Mouse (Mus musculus): ENCODE results near the gene Dapk3. TPM values are rescaled to one million over a fixed set of nuclear protein-coding genes. Genes with fewer than 3 reads are reported as not detected.

Dapk3 gene
- polyA plus RNA-seq, 1 experiment from 2014 or later, result 52.7 TPM

DNA sequence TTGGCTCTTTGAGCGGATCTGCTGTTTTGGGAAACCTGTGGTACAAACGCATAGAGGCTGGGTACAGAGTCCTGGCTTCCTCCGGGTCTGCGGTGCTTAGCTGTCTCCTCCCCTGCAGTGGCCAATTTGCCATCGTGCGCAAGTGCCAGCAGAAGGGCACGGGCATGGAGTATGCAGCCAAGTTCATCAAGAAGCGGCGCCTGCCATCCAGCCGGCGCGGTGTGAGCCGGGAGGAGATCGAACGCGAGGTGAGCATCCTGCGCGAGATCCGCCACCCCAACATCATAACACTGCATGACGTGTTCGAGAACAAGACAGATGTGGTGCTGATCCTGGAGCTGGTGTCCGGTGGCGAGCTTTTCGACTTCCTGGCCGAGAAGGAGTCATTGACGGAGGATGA is 7.0 kb downstream of the Dapk3 start:
- Histone ChIP-seq H3K36me3 (peaks cover 55% of the 10 kb centered on the region), H3K4me1 (peaks cover 40% of the 10 kb centered on the region), H3K4me3 (no peak overlapping the region), H3K9me3 (replicated peaks) (no peaks in the 10 kb centered on the region), H3K27me3 (ENCODE audit: low read depth, poor library complexity, severe bottlenecking) (peaks cover 21% of the 10 kb centered on the region), H3K27ac (replicated peaks) (no peak overlapping the region)
- WGBS, result 75% methylated on average over 26 of the region's 26 CpGs
- DNase-seq (ENCODE audit: low spot score), result no peak

DNA sequence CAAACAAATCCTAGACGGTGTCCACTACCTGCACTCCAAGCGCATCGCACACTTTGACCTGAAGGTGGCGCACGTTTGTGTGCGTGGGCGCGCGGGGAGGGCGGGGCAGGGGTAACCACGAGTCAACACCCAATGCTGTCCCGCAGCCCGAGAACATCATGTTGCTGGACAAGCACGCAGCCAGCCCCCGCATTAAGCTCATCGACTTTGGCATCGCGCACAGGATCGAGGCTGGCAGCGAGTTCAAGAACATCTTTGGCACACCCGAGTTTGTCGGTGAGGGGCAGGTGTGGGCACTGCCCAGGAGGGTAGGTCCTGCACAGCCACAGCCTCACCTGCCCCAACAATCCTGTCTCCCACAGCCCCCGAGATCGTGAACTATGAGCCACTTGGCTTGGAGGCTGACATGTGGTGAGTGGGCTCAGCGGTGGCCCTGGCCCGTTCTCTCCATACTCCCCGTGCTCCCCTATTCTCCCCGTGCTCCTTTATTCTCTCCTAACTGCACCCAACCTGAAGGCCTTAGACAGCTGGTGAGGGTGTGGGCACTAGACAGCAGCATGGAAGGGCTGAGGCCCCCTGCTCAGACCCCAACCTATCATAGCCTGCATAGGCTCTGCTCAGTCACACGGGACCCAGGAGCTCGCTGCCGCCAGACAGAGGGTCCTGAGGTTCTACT is 7.6 kb downstream of the Dapk3 start:
- Histone ChIP-seq H3K27ac (replicated peaks) (no peak overlapping the region), H3K9me3 (replicated peaks) (no peaks in the 10 kb centered on the region), H3K4me1 (peaks cover 39% of the 10 kb centered on the region), H3K36me3 (peaks cover 50% of the 10 kb centered on the region), H3K27me3 (ENCODE audit: low read depth, poor library complexity, severe bottlenecking) (peaks cover 27% of the 10 kb centered on the region), H3K4me3 (no peak overlapping the region)
- WGBS, result 70% methylated on average over 31 of the region's 31 CpGs
- peak; percentile 47 for DNase-seq (ENCODE audit: low spot score)

DNA sequence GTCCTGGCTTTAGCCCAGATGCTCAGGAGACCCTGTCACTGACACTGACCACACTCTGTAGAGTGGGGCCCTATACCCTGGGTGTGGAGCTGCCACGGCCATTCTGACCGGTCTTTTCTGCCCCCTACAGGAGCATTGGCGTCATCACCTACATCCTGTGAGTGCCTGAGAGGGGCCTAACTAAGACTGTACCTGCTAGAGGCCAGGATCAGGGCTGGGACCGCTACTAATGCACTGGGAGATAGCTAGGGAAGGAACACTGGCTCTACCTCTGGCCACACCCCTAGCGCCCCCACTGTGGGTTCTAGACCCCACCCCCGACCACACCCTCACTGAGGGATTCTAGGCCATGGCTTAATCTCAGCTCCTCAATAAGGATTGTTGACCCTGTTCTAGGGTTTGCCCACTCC is 8.1 kb downstream of the Dapk3 start:
- WGBS, result 78% methylated on average over 6 of the region's 6 CpGs
- Histone ChIP-seq H3K4me3 (no peak overlapping the region), H3K4me1 (peaks cover 39% of the 10 kb centered on the region), H3K36me3 (peaks cover 45% of the 10 kb centered on the region), H3K27ac (replicated peaks) (no peak overlapping the region), H3K27me3 (ENCODE audit: low read depth, poor library complexity, severe bottlenecking) (peaks cover 32% of the 10 kb centered on the region), H3K9me3 (replicated peaks) (no peaks in the 10 kb centered on the region)
- no peak for DNase-seq (ENCODE audit: low spot score)

DNA sequence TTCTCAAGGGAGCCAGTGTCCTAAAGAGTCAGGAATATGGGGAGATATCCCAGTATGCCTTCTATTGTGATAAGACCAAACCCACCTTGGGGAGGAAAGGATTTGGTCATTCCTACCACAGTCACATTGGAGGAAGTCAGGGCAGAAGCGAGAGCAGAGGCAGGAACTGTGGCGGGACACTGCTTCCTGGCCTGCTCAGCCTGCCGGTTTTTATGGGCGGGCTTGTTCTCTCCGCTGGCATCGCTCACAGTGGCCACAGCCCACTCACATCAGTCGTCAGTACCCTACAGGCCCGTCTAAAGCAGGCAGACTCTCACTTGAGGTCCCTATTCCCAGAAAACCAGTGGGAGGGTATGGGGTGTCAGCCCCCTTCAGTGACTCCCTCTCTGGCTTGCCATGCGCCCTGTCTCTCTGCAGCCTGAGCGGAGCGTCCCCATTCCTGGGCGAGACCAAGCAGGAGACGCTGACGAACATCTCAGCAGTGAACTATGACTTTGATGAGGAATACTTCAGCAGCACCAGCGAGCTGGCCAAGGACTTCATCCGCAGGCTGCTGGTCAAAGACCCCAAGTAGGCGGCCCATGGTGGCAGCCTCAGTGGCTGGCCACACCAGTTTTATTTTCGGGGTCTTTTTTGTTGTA is 8.7 kb downstream of the Dapk3 start:
- Histone ChIP-seq H3K36me3 (peaks cover 42% of the 10 kb centered on the region), H3K27me3 (ENCODE audit: low read depth, poor library complexity, severe bottlenecking) (peaks cover 38% of the 10 kb centered on the region), H3K4me1 (peaks cover 39% of the 10 kb centered on the region), H3K27ac (replicated peaks) (peak overlapping the region; percentile 93; the same call in 1 of the 2 replicates), H3K4me3 (peak overlapping the region; percentile 77), H3K9me3 (replicated peaks) (no peaks in the 10 kb centered on the region)
- DNase-seq (ENCODE audit: low spot score), result no peak
- WGBS, result 93% methylated on average over 18 of the region's 18 CpGs

DNA sequence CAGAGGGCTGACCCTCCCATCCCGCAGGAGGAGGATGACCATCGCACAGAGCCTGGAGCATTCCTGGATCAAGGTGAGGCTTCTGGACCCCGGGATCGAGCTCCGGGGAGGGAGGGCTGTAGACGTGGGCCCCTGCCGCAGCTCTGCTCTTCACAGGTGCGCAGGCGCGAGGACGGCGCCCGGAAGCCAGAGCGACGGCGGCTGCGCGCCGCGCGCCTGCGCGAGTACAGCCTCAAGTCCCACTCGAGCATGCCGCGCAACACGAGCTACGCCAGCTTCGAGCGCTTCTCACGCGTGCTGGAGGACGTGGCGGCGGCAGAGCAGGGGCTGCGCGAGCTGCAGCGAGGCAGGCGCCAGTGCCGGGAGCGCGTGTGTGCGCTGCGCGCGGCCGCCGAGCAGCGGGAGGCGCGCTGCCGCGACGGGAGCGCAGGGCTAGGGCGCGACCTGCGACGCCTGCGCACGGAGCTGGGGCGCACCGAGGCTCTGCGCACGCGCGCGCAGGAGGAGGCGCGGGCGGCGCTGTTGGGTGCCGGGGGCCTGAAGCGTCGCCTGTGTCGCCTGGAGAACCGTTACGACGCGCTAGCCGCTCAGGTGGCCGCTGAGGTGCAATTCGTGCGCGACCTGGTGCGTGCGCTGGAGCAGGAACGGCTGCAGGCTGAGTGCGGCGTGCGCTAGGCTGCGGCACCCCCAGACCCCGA is 9.6 kb downstream of the Dapk3 start:
- peak; percentile 79 for DNase-seq (ENCODE audit: low spot score)
- H3K9me3 ChIP-seq (replicated peaks), result no peaks in the 10 kb centered on the region
- peaks cover 39% of the 10 kb centered on the region for H3K4me1 ChIP-seq
- peaks cover 47% of the 10 kb centered on the region for H3K27me3 ChIP-seq (ENCODE audit: low read depth, poor library complexity, severe bottlenecking)
- H3K4me3 ChIP-seq, result peak overlapping the region; percentile 77
- H3K36me3 ChIP-seq, result peaks cover 33% of the 10 kb centered on the region
- under 1% methylated on average over 91 of the region's 93 CpGs for WGBS
- H3K27ac ChIP-seq (replicated peaks), result peak overlapping the region; percentile 93

DNA sequence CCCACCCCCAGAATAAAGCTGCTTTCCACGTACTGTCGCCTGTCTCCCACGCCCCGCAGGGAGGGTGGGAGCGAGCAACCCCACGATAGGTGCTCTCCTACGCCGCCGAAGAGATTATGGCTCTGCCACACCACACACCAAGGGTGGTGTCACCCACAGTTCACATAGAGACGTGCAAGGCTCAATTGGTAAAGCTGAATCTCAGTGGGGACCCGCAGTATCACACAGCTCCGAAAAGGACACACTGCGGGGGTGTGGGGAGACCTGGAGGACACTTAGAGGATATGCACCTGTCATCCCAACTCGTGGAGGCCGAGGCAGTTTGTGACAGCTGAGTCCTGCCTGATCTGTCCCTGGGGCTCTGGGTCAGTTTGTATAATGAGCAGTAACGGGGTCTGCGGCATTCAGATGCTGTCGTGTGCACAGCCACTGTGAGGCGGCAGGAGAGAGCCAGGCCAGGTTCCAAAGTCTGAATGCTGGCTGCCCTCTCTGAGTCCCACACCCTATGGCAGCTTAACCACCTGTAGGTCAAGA is 10.2 kb downstream of the Dapk3 start:
- peak; percentile 50 for DNase-seq (ENCODE audit: low spot score)
- peak overlapping the region; percentile 93 for H3K27ac ChIP-seq (replicated peaks)
- peak overlapping the region; percentile 77 for H3K4me3 ChIP-seq
- peaks cover 39% of the 10 kb centered on the region for H3K4me1 ChIP-seq
- 5% methylated on average over 19 of the region's 19 CpGs for WGBS
- peaks cover 50% of the 10 kb centered on the region for H3K27me3 ChIP-seq (ENCODE audit: low read depth, poor library complexity, severe bottlenecking)
- H3K36me3 ChIP-seq, result peaks cover 28% of the 10 kb centered on the region
- H3K9me3 ChIP-seq (replicated peaks), result no peaks in the 10 kb centered on the region

DNA sequence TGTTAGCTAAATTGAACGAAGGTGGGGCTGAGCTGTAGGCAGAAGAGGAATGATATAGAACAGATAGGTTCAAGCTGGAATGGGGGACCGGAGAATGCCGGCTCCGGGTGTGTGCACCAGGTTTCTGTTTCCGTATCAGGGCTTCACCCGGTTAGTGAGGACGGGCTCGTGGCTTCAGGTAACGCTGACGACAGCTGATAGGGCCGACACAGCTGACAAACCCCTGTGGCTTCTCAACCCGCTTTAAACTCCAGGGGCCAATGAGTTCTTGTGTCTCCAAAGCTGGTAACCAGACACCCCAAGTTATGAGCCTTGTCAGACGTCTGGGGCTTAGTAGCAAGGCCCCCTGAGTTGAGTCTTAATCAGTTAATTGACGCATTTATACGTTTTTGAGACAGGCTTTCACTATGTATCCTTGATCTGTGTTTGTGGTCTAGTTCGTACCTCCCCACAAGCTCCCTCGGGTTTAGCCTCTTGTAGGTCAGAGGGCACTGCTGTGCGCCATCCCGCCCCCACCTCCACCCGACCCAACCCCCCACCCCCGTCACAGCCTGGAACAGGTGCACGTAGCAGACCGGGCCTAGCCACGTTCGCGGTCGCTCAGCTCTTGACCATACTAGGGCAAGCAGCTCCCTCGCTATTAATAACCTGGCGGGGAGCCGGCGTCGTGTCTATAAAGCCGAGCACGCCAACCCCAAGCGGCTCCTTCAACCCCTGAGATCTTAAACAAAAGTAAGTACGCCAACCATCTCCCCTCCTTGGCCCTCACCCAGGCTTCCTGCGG is 11.4 kb downstream of the Dapk3 start:
- peaks cover 56% of the 10 kb centered on the region for H3K27me3 ChIP-seq (ENCODE audit: low read depth, poor library complexity, severe bottlenecking)
- peaks cover 22% of the 10 kb centered on the region for H3K36me3 ChIP-seq
- H3K4me3 ChIP-seq, result peak overlapping the region; percentile 15; the same call in 1 of the 2 replicates

DNA sequence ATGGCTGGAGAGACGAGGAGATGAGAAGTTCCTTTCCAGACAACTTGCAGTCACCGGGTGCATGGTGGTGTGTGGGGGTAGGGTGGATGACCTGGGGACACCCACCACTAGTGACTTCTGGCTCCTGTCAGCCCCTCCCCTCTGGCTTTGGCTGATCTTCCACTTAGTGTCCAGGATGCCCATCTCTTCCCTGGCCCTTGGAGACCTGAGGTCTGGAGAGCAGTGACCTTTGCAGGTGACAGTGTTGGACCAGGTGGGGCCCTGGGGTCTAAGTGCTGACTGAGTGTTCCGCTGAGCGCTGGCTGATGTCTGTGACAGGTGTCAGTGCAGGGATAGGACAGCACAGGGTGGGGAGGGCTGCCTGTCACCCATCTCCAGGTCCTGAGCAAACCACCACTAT is 12.5 kb downstream of the Dapk3 start:
- peaks cover 38% of the 10 kb centered on the region for H3K4me1 ChIP-seq
- DNase-seq (ENCODE audit: low spot score), result no peak
- no peaks in the 10 kb centered on the region for H3K9me3 ChIP-seq (replicated peaks)
- peaks cover 67% of the 10 kb centered on the region for H3K27me3 ChIP-seq (ENCODE audit: low read depth, poor library complexity, severe bottlenecking)
- 0 out of 2 replicates have a peak overlapping the region, but pooled peaks have one; percentile 4 for H3K4me3 ChIP-seq
- WGBS, result 71% methylated on average over 4 of the region's 4 CpGs
- H3K27ac ChIP-seq (replicated peaks), result no peak overlapping the region
- H3K36me3 ChIP-seq, result peaks cover 14% of the 10 kb centered on the region

More for the DNA sequence above, 11.4 kb downstream of the Dapk3 start:
- no peak for DNase-seq (ENCODE audit: low spot score)
- WGBS, result 20% methylated on average over 37 of the region's 37 CpGs
- peaks cover 39% of the 10 kb centered on the region for H3K4me1 ChIP-seq
- no peaks in the 10 kb centered on the region for H3K9me3 ChIP-seq (replicated peaks)
- H3K27ac ChIP-seq (replicated peaks), result no peak overlapping the region

DNA sequence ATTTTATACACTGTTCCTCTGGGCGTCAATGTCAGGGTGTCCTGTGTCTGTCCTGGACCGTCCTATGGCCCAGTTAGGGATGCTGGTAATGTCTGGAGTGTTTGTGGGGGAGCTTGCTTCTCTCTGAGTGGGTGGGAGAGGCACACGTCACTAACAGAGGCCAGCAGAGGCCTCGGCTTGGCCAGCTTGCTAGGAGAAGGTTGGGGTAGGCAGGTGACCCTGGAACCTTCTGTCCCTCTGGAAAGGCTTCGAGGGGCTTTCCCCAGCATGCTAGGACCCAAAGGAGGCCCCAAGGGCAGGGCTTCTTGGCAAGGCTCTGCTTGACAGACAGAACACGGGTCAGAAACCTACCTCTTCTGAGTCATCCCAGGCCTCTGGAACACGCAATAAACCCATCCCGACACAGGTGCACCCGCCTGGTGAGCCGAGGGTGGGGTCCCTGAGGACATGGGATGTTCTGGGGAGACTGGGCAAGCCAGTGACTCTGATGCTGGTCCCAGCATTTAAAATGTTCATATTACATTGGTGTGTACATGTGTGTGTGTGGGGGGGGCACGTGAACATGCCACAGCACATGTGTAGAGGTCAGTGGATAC is 13.8 kb downstream of the Dapk3 start:
- H3K36me3 ChIP-seq, result peaks cover under 1% of the 10 kb centered on the region; the same call in 1 of the 2 replicates
- no peak overlapping the region for H3K27ac ChIP-seq (replicated peaks)
- H3K4me3 ChIP-seq, result no peak overlapping the region
- DNase-seq (ENCODE audit: low spot score), result no peak
- H3K9me3 ChIP-seq (replicated peaks), result no peaks in the 10 kb centered on the region
- 68% methylated on average over 11 of the region's 11 CpGs for WGBS
- peaks cover 69% of the 10 kb centered on the region for H3K27me3 ChIP-seq (ENCODE audit: low read depth, poor library complexity, severe bottlenecking)
- peaks cover 31% of the 10 kb centered on the region for H3K4me1 ChIP-seq

DNA sequence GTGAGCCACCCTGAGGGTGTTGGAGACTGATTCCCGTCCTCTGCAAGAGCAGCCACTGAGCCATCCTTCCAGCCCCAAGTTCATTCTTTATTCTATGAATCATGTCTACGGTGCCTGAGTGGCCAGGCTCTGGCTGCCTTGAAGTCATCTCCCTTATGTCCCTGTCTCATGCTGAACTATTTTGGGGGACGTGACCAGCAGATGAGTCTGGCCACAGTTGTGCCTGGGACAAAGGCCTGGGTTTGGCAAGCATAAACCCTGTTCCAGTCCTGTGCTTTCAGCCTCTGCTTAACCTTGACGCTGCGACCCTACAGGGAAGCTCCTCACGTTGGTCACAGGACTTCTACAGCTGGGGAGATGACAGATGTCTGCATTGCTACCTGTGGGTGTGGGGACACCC is 14.5 kb downstream of the Dapk3 start:
- no peaks in the 10 kb centered on the region for H3K9me3 ChIP-seq (replicated peaks)
- peaks cover 27% of the 10 kb centered on the region for H3K4me1 ChIP-seq
- H3K4me3 ChIP-seq, result no peak overlapping the region
- H3K27me3 ChIP-seq (ENCODE audit: low read depth, poor library complexity, severe bottlenecking), result peaks cover 69% of the 10 kb centered on the region
- no peaks in the 10 kb centered on the region for H3K36me3 ChIP-seq
- DNase-seq (ENCODE audit: low spot score), result no peak
- no peak overlapping the region for H3K27ac ChIP-seq (replicated peaks)
- 58% methylated on average over 6 of the region's 6 CpGs for WGBS

DNA sequence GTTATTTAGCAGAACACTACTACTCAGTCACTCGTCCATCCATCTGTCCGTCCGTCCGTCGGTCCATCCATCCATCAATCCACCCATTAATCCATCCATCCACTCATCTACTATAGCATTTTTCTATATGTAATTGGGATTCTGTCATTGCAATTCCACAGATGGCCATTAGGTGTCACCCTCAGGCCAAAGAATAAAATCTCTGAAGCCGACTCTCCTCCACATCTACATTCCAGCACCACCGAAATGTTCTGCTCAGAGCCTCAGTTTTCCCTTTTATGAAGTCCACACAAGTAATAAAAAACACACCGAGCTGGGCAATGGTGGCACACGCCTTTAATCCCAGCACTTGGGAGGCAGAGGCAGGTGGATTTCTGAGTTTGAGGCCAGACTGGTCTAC is 15.4 kb downstream of the Dapk3 start:
- 4% methylated on average over 9 of the region's 9 CpGs for WGBS
- H3K4me3 ChIP-seq, result no peak overlapping the region
- H3K9me3 ChIP-seq (replicated peaks), result no peaks in the 10 kb centered on the region
- peaks cover 63% of the 10 kb centered on the region for H3K27me3 ChIP-seq (ENCODE audit: low read depth, poor library complexity, severe bottlenecking)
- H3K4me1 ChIP-seq, result peaks cover 18% of the 10 kb centered on the region
- no peak overlapping the region for H3K27ac ChIP-seq (replicated peaks)
- no peaks in the 10 kb centered on the region for H3K36me3 ChIP-seq
- peak; percentile 69 for DNase-seq (ENCODE audit: low spot score)

DNA sequence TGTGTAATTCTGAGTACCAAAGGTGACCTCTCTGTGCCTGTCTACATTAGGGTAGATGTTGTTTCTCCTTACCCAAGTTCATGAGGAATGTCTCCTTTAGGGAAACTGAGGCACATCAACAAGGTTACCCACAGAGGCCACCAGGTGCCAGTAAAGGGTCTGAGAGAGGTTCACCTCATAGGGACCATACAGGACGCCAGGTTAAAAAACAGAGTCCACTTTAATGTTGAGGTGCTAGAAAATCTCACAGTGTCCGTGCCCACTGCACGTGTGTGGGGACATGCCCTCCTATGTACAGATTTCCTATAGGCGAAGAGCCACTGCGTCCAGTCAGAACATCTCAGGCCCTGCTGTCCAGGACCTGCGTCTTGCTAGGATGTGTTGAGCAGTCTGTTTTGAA is 16.2 kb downstream of the Dapk3 start:
- Histone ChIP-seq H3K4me3 (no peak overlapping the region), H3K9me3 (replicated peaks) (no peaks in the 10 kb centered on the region), H3K4me1 (peaks cover 13% of the 10 kb centered on the region), H3K27me3 (ENCODE audit: low read depth, poor library complexity, severe bottlenecking) (peaks cover 56% of the 10 kb centered on the region), H3K27ac (replicated peaks) (no peak overlapping the region), H3K36me3 (no peaks in the 10 kb centered on the region)
- 81% methylated on average over 6 of the region's 6 CpGs for WGBS
- no peak for DNase-seq (ENCODE audit: low spot score)
